Mouse (Mus musculus): Measurements from ENCODE around the gene Itga3. TPM values are rescaled to one million over a fixed set of nuclear protein-coding genes. Genes with fewer than 3 reads are reported as not detected.

Gene Itga3
- polyA plus RNA-seq, 1 experiment from 2014 or later = 2.9 TPM

DNA sequence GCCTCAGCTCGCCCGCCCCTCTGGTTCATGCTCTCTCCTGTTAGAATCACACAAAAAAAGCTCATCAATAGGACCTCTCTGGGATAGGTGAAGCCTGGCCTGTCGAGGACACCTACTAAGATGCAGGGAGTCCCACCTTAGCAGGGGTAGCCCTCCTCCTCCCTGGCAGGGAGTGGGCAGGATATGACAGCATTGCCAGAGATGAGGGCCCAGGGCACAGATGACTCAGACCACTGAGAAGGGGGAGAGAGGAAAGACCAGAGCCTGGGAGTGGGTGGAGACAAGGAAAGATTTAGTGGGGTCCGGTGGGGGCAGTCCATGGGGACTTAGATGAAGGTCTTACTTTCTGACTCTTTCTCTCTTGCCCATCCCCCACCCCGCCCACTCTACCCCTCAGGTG, 9.6 kb upstream of the Itga3 start:
- H3K36me3 ChIP-seq (ENCODE audit: control insufficient read depth, insufficient read depth, low read length) = no peaks in the 10 kb centered on the region
- H3K4me3 ChIP-seq (ENCODE audit: low read depth, low read length) = no peak overlapping the region
- WGBS = 58% methylated on average over 5 of the region's 5 CpGs
- H3K27me3 ChIP-seq (ENCODE audit: control insufficient read depth, insufficient read depth, low read length) = no peaks in the 10 kb centered on the region
- H3K9me3 ChIP-seq (ENCODE audit: control insufficient read depth, low read length) = no peaks in the 10 kb centered on the region
- peaks cover 3% of the 10 kb centered on the region; the same call in 1 of the 2 replicates for H3K4me1 ChIP-seq (ENCODE audit: control insufficient read depth, insufficient read depth, low read length)
- H3K27ac ChIP-seq (ENCODE audit: low read depth, low read length) = no peak overlapping the region
- DNase-seq (ENCODE audit: low spot score, missing footprints) = no peak
- no peak overlapping the region for H3K4me2 ChIP-seq
- no peak for ATAC-seq (ENCODE audit: low FRiP score)
- no peak overlapping the region for H3K9ac ChIP-seq (ENCODE audit: low read length)

DNA sequence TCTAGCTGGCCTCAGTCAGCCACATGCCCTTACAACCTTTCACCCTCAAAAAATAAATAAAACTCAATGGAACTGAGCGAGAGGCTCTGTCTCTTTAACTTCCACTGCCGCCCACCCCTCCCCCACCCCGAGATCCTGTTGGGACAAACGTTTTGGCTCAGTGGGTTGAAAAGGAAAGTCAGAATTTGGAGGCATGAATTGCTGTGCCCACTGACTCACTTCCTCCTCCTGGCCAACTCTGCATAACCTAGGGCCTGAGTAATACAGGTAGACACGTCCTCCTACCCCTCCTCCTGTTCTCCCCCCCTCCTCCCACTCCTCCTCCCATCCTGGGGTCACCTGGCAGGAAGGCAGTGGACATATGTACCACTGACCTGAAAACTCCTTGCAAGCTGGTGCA, 9.1 kb upstream of the Itga3 start:
- Histone ChIP-seq H3K4me3 (ENCODE audit: low read depth, low read length) (no peak overlapping the region), H3K36me3 (ENCODE audit: control insufficient read depth, insufficient read depth, low read length) (no peaks in the 10 kb centered on the region), H3K4me1 (ENCODE audit: control insufficient read depth, insufficient read depth, low read length) (peaks cover 3% of the 10 kb centered on the region; the same call in 1 of the 2 replicates), H3K27ac (ENCODE audit: low read depth, low read length) (no peak overlapping the region), H3K9me3 (ENCODE audit: control insufficient read depth, low read length) (no peaks in the 10 kb centered on the region), H3K4me2 (no peak overlapping the region), H3K27me3 (ENCODE audit: control insufficient read depth, insufficient read depth, low read length) (no peaks in the 10 kb centered on the region), H3K9ac (ENCODE audit: low read length) (no peak overlapping the region)
- DNase-seq (ENCODE audit: low spot score, missing footprints) = no peak
- 15% methylated on average over 5 of the region's 5 CpGs for WGBS
- ATAC-seq (ENCODE audit: low FRiP score) = no peak

- peaks cover 3% of the 10 kb centered on the region; the same call in 1 of the 2 replicates for H3K4me1 ChIP-seq (ENCODE audit: control insufficient read depth, insufficient read depth, low read length)
- H3K36me3 ChIP-seq (ENCODE audit: control insufficient read depth, insufficient read depth, low read length) = no peaks in the 10 kb centered on the region
- no peaks in the 10 kb centered on the region for H3K9me3 ChIP-seq (ENCODE audit: control insufficient read depth, low read length)
- H3K4me3 ChIP-seq (ENCODE audit: low read depth, low read length) = no peak overlapping the region
- ATAC-seq (ENCODE audit: low FRiP score) = no peak
- no peak overlapping the region for H3K4me2 ChIP-seq
- no peak overlapping the region for H3K27ac ChIP-seq (ENCODE audit: low read depth, low read length)
- H3K27me3 ChIP-seq (ENCODE audit: control insufficient read depth, insufficient read depth, low read length) = no peaks in the 10 kb centered on the region
- WGBS = 42% methylated on average over 5 of the region's 5 CpGs
- no peak for DNase-seq (ENCODE audit: low spot score, missing footprints)
- H3K9ac ChIP-seq (ENCODE audit: low read length) = no peak overlapping the region
Observed at GRCm38 (mm10) chr11:95084811-95085382, 8.3 kb upstream of the Itga3 start.

DNA sequence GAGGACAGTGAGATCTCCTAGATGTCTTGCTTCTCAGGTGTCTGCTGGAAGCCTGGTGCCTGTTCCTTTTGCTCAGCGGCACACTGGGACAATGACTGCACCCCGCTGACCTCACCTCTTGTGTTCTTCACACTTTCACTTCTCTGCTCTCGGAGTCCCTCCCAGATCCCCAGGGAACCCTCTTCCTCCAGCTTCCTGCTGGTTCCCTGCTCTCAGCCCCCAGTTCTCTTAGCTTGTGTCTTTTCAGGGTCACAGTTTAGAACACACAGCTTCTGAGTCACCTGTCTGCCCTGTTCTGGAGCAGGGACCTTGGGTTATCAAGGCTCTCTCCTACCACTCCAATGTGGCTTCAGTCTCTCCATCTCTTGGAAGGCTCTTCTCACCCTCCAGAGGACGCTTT, 7.6 kb upstream of the Itga3 start:
- H3K27ac ChIP-seq (ENCODE audit: low read depth, low read length) = no peak overlapping the region
- ATAC-seq (ENCODE audit: low FRiP score) = no peak
- no peaks in the 10 kb centered on the region for H3K27me3 ChIP-seq (ENCODE audit: control insufficient read depth, insufficient read depth, low read length)
- H3K9me3 ChIP-seq (ENCODE audit: control insufficient read depth, low read length) = no peaks in the 10 kb centered on the region
- WGBS = 29% methylated on average over 4 of the region's 4 CpGs
- DNase-seq (ENCODE audit: low spot score, missing footprints) = no peak
- no peak overlapping the region for H3K4me2 ChIP-seq
- H3K9ac ChIP-seq (ENCODE audit: low read length) = no peak overlapping the region
- no peaks in the 10 kb centered on the region for H3K36me3 ChIP-seq (ENCODE audit: control insufficient read depth, insufficient read depth, low read length)
- no peak overlapping the region for H3K4me3 ChIP-seq (ENCODE audit: low read depth, low read length)
- peaks cover 3% of the 10 kb centered on the region; the same call in 1 of the 2 replicates for H3K4me1 ChIP-seq (ENCODE audit: control insufficient read depth, insufficient read depth, low read length)

- H3K4me1 ChIP-seq (ENCODE audit: control insufficient read depth, insufficient read depth, low read length) = peaks cover 3% of the 10 kb centered on the region; the same call in 1 of the 2 replicates
Observed at GRCm38 (mm10) chr11:95082896-95083295, 6.3 kb upstream of the Itga3 start.

DNA sequence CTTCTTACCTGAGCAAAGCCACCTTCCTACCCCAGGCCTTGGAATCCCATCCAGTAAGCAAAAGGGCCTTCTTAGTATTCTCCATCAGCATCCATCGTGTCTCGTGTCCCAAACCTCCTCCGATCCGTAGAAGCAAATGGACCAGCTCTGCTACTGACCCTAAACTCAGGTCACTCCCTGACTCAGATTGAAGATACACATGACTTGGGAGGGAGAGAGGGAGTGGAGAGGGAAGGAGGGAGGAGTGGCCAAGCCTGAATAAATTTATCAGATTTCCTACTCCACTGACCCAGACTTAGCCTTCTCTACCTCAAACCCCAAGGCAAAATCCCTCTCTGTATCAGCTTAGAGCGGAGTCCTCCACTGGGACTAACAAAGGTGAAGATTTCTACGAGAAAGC, 4.2 kb upstream of the Itga3 start:
- DNase-seq (ENCODE audit: low spot score, missing footprints) = no peak
- H3K4me3 ChIP-seq (ENCODE audit: low read depth, low read length) = no peak overlapping the region
- H3K27me3 ChIP-seq (ENCODE audit: control insufficient read depth, insufficient read depth, low read length) = peaks cover 26% of the 10 kb centered on the region
- no peak overlapping the region for H3K27ac ChIP-seq (ENCODE audit: low read depth, low read length)
- peaks cover 10% of the 10 kb centered on the region for H3K4me1 ChIP-seq (ENCODE audit: control insufficient read depth, insufficient read depth, low read length)
- H3K9ac ChIP-seq (ENCODE audit: low read length) = no peak overlapping the region
- H3K9me3 ChIP-seq (ENCODE audit: control insufficient read depth, low read length) = no peaks in the 10 kb centered on the region
- WGBS = 88% methylated on average over 6 of the region's 6 CpGs
- H3K36me3 ChIP-seq (ENCODE audit: control insufficient read depth, insufficient read depth, low read length) = no peaks in the 10 kb centered on the region
- H3K4me2 ChIP-seq = no peak overlapping the region
- ATAC-seq (ENCODE audit: low FRiP score) = no peak

More at GRCm38 (mm10) chr11:95082896-95083295, 6.3 kb upstream of the Itga3 start:
- no peak overlapping the region for H3K9ac ChIP-seq (ENCODE audit: low read length)
- H3K4me3 ChIP-seq (ENCODE audit: low read depth, low read length) = no peak overlapping the region
- WGBS = 90% methylated on average over 7 of the region's 7 CpGs
- no peak for ATAC-seq (ENCODE audit: low FRiP score)
- no peaks in the 10 kb centered on the region for H3K9me3 ChIP-seq (ENCODE audit: control insufficient read depth, low read length)
- H3K4me2 ChIP-seq = no peak overlapping the region
- no peak for DNase-seq (ENCODE audit: low spot score, missing footprints)
- no peaks in the 10 kb centered on the region for H3K36me3 ChIP-seq (ENCODE audit: control insufficient read depth, insufficient read depth, low read length)
- H3K27me3 ChIP-seq (ENCODE audit: control insufficient read depth, insufficient read depth, low read length) = peaks cover 7% of the 10 kb centered on the region; the same call in 1 of the 2 replicates
- no peak overlapping the region for H3K27ac ChIP-seq (ENCODE audit: low read depth, low read length)

DNA sequence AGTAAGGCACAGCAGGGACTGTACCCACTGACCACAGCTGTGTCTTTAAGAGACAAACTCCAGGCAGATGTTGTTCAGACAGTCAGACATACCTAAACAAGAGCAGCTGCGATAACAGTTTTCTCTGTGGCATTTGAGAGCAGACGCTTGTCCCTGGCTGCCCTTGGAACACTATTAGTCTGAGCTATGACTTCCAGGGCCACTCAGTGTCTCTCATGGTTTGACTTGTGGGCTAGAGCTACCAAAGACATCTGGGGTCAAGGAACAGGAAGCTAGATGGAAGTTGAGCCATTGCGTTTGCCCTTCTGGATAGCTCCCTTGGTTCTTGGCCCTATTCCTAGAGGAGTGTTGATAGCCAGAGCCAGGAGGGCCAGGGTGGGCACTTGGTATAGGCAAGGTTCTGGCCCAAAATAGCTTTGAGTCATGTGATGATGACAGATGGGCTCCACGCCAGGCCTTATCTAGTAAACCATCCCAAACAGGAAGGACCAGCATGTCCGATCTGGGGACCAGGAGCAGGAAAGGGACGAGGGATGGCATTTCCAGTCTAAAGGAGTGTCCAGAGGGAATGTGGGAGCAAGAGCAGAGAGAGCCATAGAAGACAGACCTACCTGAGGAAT, 2.8 kb upstream of the Itga3 start:
- DNase-seq (ENCODE audit: low spot score, missing footprints) (no peak), ATAC-seq (ENCODE audit: low FRiP score) (no peak)
- Histone ChIP-seq H3K4me2 (no peak overlapping the region), H3K4me1 (ENCODE audit: control insufficient read depth, insufficient read depth, low read length) (peaks cover 8% of the 10 kb centered on the region), H3K27me3 (ENCODE audit: control insufficient read depth, insufficient read depth, low read length) (peaks cover 32% of the 10 kb centered on the region), H3K36me3 (ENCODE audit: control insufficient read depth, insufficient read depth, low read length) (no peaks in the 10 kb centered on the region), H3K9ac (ENCODE audit: low read length) (no peak overlapping the region), H3K4me3 (ENCODE audit: low read depth, low read length) (no peak overlapping the region), H3K27ac (ENCODE audit: low read depth, low read length) (no peak overlapping the region), H3K9me3 (ENCODE audit: control insufficient read depth, low read length) (no peaks in the 10 kb centered on the region)
- 87% methylated on average over 6 of the region's 6 CpGs for WGBS

DNA sequence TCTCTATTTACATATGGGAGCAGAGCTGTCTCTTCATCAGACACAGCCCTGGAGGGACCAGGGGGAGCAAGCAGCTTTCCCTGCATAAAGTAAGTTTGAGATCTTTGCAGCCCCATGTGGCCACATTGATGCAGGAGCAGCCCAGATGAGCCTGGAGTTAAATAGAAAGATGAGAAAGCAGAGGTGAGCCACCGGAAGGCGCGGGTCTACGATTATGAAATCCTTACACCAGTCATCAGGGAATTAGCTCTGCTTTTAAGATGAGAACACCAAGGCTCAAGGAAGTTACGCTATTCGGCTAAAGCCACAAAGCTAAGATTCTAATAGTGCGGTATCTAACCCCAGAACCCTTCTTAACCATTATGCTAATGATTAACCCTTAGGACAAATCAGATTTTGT, 1.4 kb upstream of the Itga3 start:
- H3K9ac ChIP-seq (ENCODE audit: low read length) = no peak overlapping the region
- H3K9me3 ChIP-seq (ENCODE audit: control insufficient read depth, low read length) = no peaks in the 10 kb centered on the region
- H3K27ac ChIP-seq (ENCODE audit: low read depth, low read length) = no peak overlapping the region
- no peak overlapping the region for H3K4me3 ChIP-seq (ENCODE audit: low read depth, low read length)
- peaks cover 8% of the 10 kb centered on the region for H3K4me1 ChIP-seq (ENCODE audit: control insufficient read depth, insufficient read depth, low read length)
- WGBS = 64% methylated on average over 7 of the region's 7 CpGs
- H3K4me2 ChIP-seq = no peak overlapping the region
- no peak for ATAC-seq (ENCODE audit: low FRiP score)
- H3K36me3 ChIP-seq (ENCODE audit: control insufficient read depth, insufficient read depth, low read length) = no peaks in the 10 kb centered on the region
- DNase-seq (ENCODE audit: low spot score, missing footprints) = no peak
- peaks cover 34% of the 10 kb centered on the region for H3K27me3 ChIP-seq (ENCODE audit: control insufficient read depth, insufficient read depth, low read length)

DNA sequence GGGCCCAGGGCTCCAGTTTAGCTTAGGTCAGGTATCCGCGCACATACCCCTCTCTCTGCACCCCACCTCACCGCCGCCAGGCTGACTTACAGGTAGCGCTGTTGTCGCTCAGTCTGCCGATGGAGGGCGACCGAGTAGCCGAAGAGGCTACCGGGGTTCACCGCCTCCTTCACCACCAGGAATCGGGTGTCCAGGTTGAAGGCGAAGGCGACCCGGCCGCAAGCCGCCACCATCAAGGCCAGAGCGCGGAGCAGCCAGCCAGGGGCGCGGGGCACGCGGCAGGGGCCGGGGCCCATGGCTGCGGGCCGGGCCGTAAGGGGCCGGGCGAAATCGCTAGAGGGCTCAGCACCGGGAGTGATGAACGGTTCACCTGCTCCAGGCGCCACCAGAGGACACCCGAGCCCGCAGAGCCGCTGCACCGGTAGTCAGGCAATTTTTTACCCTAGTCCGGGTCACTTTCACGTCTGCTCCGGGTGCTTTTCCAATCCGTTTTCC, 513 bp downstream of the Itga3 start:
- under 1% methylated on average over 42 of the region's 42 CpGs for WGBS
- Histone ChIP-seq H3K9ac (ENCODE audit: low read length) (peak overlapping the region; percentile 52), H3K4me3 (ENCODE audit: low read depth, low read length) (peak overlapping the region; percentile 57), H3K27ac (ENCODE audit: low read depth, low read length) (no peak overlapping the region), H3K4me2 (peak overlapping the region; percentile 89), H3K4me1 (ENCODE audit: control insufficient read depth, insufficient read depth, low read length) (peaks cover 8% of the 10 kb centered on the region), H3K27me3 (ENCODE audit: control insufficient read depth, insufficient read depth, low read length) (peaks cover 34% of the 10 kb centered on the region), H3K9me3 (ENCODE audit: control insufficient read depth, low read length) (no peaks in the 10 kb centered on the region), H3K36me3 (ENCODE audit: control insufficient read depth, insufficient read depth, low read length) (no peaks in the 10 kb centered on the region)
- DNase-seq (ENCODE audit: low spot score, missing footprints) (peak; percentile 95), ATAC-seq (ENCODE audit: low FRiP score) (peak; percentile 56)
